Mouse (Mus musculus): ENCODE measurements at regions not wholly inside any gene's neighbourhood (a gene's known extent, or its start where the extent isn't known, plus 50 kb on each side); places are given as distances from the start of the nearest gene placed in this dataset.

DNA sequence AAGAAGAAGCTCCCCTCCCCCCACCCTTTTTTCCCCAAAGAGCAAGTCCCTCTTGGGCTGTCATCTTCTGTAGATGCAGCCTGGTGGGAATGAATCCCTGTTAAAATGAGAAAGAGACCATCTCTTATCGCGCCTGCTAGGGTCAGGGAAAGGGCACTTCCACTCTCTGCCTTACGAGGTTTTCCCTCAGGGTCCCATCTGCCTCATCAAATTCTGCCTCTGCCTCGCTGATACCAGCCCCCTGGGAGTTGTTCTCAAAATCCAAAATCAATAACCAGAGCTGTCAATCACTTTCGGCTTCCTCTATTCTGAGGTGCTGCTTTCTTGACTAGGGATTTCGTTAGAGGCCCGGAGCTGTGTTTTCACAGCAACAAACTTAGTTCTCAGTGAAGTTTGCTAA, 255.7 kb downstream of the Stim2 start:
- TF ChIP-seq POLR2A (IDR thresholded peaks at IDR 0.05; ENCODE audit: borderline replicate concordance, extremely low read depth, low read depth, low read length) (no peak), CTCF (IDR thresholded peaks at IDR 0.05; ENCODE audit: insufficient read depth, low read length) (no peak)
